In the genomic region with DNA sequence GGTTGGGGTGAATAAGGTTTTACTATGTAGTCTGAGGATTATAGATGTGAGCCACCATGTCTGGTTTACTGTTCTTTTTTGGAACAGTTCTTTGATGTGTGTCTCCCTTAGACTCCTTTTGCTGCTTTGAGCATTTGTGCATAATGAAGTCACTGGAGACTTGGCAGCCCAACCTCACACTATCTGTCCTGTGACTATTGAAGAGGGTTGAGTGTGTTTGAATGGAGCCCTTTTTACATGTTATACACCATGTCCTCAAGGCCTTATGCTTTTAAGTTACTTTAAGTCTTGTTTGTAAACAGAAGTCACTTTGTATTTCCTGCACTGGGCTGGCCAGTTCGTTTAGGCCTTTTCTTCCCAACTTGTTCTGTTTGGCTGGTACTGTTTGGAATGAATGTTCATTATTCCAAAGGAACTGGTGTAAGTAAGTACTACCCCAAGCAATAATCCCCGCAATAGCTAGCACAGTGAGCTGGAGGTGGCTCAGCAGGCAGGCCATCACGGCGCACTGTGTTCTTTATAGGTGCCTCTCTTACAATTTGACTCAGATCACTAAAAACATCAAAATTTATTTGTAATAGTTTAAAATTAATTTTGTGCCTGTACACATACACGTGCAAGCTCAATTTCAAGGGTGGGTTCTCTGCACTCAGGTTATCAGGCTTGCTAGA, we compare ENCODE assay signal across 16 mouse cellular contexts. TPM values are rescaled to one million over a fixed set of nuclear protein-coding genes. Genes with fewer than 3 reads are reported as not detected.
DNase-seq lines count a peak whose midpoint lies in the region; ATAC-seq and TF ChIP-seq lines count a peak whose summit lies in the region.
"Had no signal": no experiment of that assay in that cellular context is flagged by ENCODE, and none has a peak within 500 bp of the region (broad histone marks: within the 10 kb centered on the region; RNA-seq: fewer than 3 reads in every experiment).

No protein-coding gene starts in this region.

- H3K9me3 ChIP-seq in hindbrain, embryonic 13.5 days, result no peaks in the 10 kb centered on the region
- H3K9me3 ChIP-seq in hindbrain, embryonic 12.5 days (replicated peaks), result no peaks in the 10 kb centered on the region
- no peaks in the 10 kb centered on the region for H3K9me3 ChIP-seq in forebrain, embryonic 16.5 days (ENCODE audit: control insufficient read depth, low read length)
- H3K9me3 ChIP-seq in midbrain, postnatal 0 days (ENCODE audit: low read length), result no peaks in the 10 kb centered on the region
- H3K9me3 ChIP-seq: embryonic facial prominence, embryonic 13.5 days; limb, embryonic 13.5 days had no signal

- TF ChIP-seq CTCF in brain, embryonic 14.5 days (IDR thresholded peaks at IDR 0.05; ENCODE audit: borderline replicate concordance, extremely low read depth, insufficient read depth, insufficient read length), result no peak
- no peak for TF ChIP-seq CTCF in midbrain, postnatal 0 days (IDR thresholded peaks at IDR 0.05)

- H3K4me2 ChIP-seq in hindbrain, embryonic 13.5 days, result no peak overlapping the region
- no peak overlapping the region for H3K4me2 ChIP-seq in hindbrain, embryonic 12.5 days (replicated peaks)
- H3K4me2 ChIP-seq in forebrain, embryonic 16.5 days (ENCODE audit: low read length), result no peak overlapping the region
- no peak overlapping the region for H3K4me2 ChIP-seq in midbrain, postnatal 0 days (ENCODE audit: low read depth, low read length, poor library complexity, severe bottlenecking)
- H3K4me2 ChIP-seq: embryonic facial prominence, embryonic 13.5 days; limb, embryonic 13.5 days had no signal

- H3K27me3 ChIP-seq in hindbrain, embryonic 13.5 days, result no peaks in the 10 kb centered on the region
- no peaks in the 10 kb centered on the region for H3K27me3 ChIP-seq in hindbrain, embryonic 12.5 days
- H3K27me3 ChIP-seq in forebrain, embryonic 16.5 days (replicated peaks; ENCODE audit: control insufficient read depth, insufficient read depth, low read length), result no peaks in the 10 kb centered on the region
- no peaks in the 10 kb centered on the region for H3K27me3 ChIP-seq in midbrain, postnatal 0 days (ENCODE audit: insufficient read depth, low read length)
- H3K27me3 ChIP-seq: embryonic facial prominence, embryonic 13.5 days; limb, embryonic 13.5 days had no signal

- WGBS in hindbrain, embryonic 13.5 days, result 91% methylated on average over 5 of the region's 5 CpGs
- WGBS in hindbrain, embryonic 12.5 days, result 88% methylated on average over 5 of the region's 5 CpGs
- 69% methylated on average over 5 of the region's 5 CpGs for WGBS in forebrain, embryonic 16.5 days
- 89% methylated on average over 5 of the region's 5 CpGs for WGBS in midbrain, postnatal 0 days

- H3K27ac ChIP-seq in hindbrain, embryonic 13.5 days, result no peak overlapping the region
- no peak overlapping the region for H3K27ac ChIP-seq in hindbrain, embryonic 12.5 days
- no peak overlapping the region for H3K27ac ChIP-seq in forebrain, embryonic 16.5 days (ENCODE audit: low read length)
- H3K27ac ChIP-seq in midbrain, postnatal 0 days (ENCODE audit: low read depth, low read length), result no peak overlapping the region
- H3K27ac ChIP-seq: embryonic facial prominence, embryonic 13.5 days; kidney, postnatal 0 days; limb, embryonic 13.5 days; liver, embryonic 14.5 days had no signal

- no peak overlapping the region for H3K4me3 ChIP-seq in hindbrain, embryonic 13.5 days
- no peak overlapping the region for H3K4me3 ChIP-seq in hindbrain, embryonic 12.5 days
- H3K4me3 ChIP-seq in forebrain, embryonic 16.5 days (replicated peaks; ENCODE audit: low read length), result no peak overlapping the region
- no peak overlapping the region for H3K4me3 ChIP-seq in midbrain, postnatal 0 days (ENCODE audit: low read depth, low read length)
- H3K4me3 ChIP-seq: embryonic facial prominence, embryonic 13.5 days; limb, embryonic 13.5 days had no signal

- H3K36me3 ChIP-seq in hindbrain, embryonic 13.5 days, result peaks cover 66% of the 10 kb centered on the region
- H3K36me3 ChIP-seq in hindbrain, embryonic 12.5 days, result peaks cover 50% of the 10 kb centered on the region
- H3K36me3 ChIP-seq in forebrain, embryonic 16.5 days (ENCODE audit: control insufficient read depth, insufficient read depth), result peaks cover 24% of the 10 kb centered on the region
- H3K36me3 ChIP-seq in midbrain, postnatal 0 days (ENCODE audit: insufficient read depth, low read length), result peaks cover 38% of the 10 kb centered on the region

- peak; percentile 45 for DNase-seq in brain, embryonic 14.5 days (ENCODE audit: low read depth)
- peak; percentile 54 for DNase-seq in midbrain, postnatal 0 days (ENCODE audit: low spot score)
- DNase-seq in adrenal gland, adult (ENCODE audit: inconsistent age in 2 of 2, low spot score in 1 of 2), result no peak
- no peak for DNase-seq in Muller cell, postnatal 12 days (ENCODE audit: inconsistent ontology term)
- DNase-seq: cerebellum, adult 11 months; heart, adult 18-20 months; kidney, adult 11 months; spleen, adult 18-20 months; thymus, adult 18-20 months had no signal

- no peaks in the 10 kb centered on the region for H3K4me1 ChIP-seq in hindbrain, embryonic 13.5 days (replicated peaks)
- no peaks in the 10 kb centered on the region for H3K4me1 ChIP-seq in hindbrain, embryonic 12.5 days
- H3K4me1 ChIP-seq in forebrain, embryonic 16.5 days (replicated peaks; ENCODE audit: control insufficient read depth, insufficient read depth, low read length), result no peaks in the 10 kb centered on the region
- H3K4me1 ChIP-seq in midbrain, postnatal 0 days (ENCODE audit: insufficient read depth, low read length), result no peaks in the 10 kb centered on the region
- H3K4me1 ChIP-seq: embryonic facial prominence, embryonic 13.5 days; limb, embryonic 13.5 days had no signal

- no peak overlapping the region for H3K9ac ChIP-seq in hindbrain, embryonic 13.5 days
- no peak overlapping the region for H3K9ac ChIP-seq in hindbrain, embryonic 12.5 days
- no peak overlapping the region for H3K9ac ChIP-seq in forebrain, embryonic 16.5 days (replicated peaks; ENCODE audit: low read depth, low read length)
- no peak overlapping the region for H3K9ac ChIP-seq in midbrain, postnatal 0 days (replicated peaks; ENCODE audit: low read length, poor library complexity, severe bottlenecking)
- H3K9ac ChIP-seq: embryonic facial prominence, embryonic 13.5 days; limb, embryonic 13.5 days; liver, embryonic 14.5 days had no signal

- 0 out of 2 replicates have a peak, but pooled peaks have one; percentile 21 for ATAC-seq in hindbrain, embryonic 13.5 days (ENCODE audit: low FRiP score)
- ATAC-seq in hindbrain, embryonic 12.5 days (ENCODE audit: low FRiP score), result no peak
- ATAC-seq in forebrain, embryonic 16.5 days, result peak; percentile 51
- ATAC-seq in midbrain, postnatal 0 days (ENCODE audit: low FRiP score), result peak; percentile 53

- no peak for TF ChIP-seq POLR2A in brain, embryonic 14.5 days (IDR thresholded peaks at IDR 0.05; ENCODE audit: borderline replicate concordance, extremely low read depth, insufficient read depth, insufficient read length, poor library complexity, severe bottlenecking)

RNA-seq across cellular contexts. Expression of a gene that starts 52.1 kb away (rescaled TPM):
- 111 and 113 TPM in 2 replicates for polyA plus RNA-seq in hindbrain, embryonic 13.5 days (2015; fragmentation: Nextera tagmentation; extraction: Ambion mirVana)
- polyA plus RNA-seq in hindbrain, embryonic 12.5 days (2016; fragmentation: Nextera tagmentation; extraction: Ambion mirVana), result 115 and 117 TPM in 2 replicates
- polyA plus RNA-seq in brain, embryonic 14.5 days (2012; rRNA removed), result 289 and 295 TPM in 2 replicates
- 131 and 134 TPM in 2 replicates for polyA plus RNA-seq in forebrain, embryonic 16.5 days (2015; fragmentation: Nextera tagmentation; extraction: Ambion mirVana)
- 322 and 368 TPM in 2 replicates for total RNA-seq in midbrain, postnatal 0 days (2014; rRNA removed)
- 144 and 153 TPM in 2 replicates for polyA plus RNA-seq in midbrain, postnatal 0 days (2015; fragmentation: Nextera tagmentation; extraction: Ambion mirVana)

Comparison
In these comparisons a context has a peak if more than half of its experiments do, and no peak if none do; other contexts are left out.
1. DNase-seq: peak in brain, embryonic 14.5 days (single experiment) and midbrain, postnatal 0 days (single experiment); none in adrenal gland, adult (0 of 2) and Muller cell, postnatal 12 days (single experiment).